Mouse (Mus musculus): Measurements from ENCODE around the gene Olfr1211. TPM values are rescaled to one million over a fixed set of nuclear protein-coding genes. Genes with fewer than 3 reads are reported as not detected.

Gene Olfr1211
- not detected for total RNA-seq (2021)
- long read RNA-seq, experiment 1: 0 reads
- long read RNA-seq, experiment 2: 0 reads

- no peak for DNase-seq (ENCODE audit: low spot score in 2 of 2)
Measured at GRCm38 (mm10) chr2:88938011-88938410, at the start of gene Olfr1211. Olfr1211 (minus strand) TSS chr2:88938111.

- DNase-seq (ENCODE audit: low spot score in 2 of 2): no peak
Measured at GRCm38 (mm10) chr2:88980181-88980580, 42.3 kb upstream of the Olfr1211 start, which contains the start of gene Gm13762. Gm13762 (minus strand) TSS chr2:88980281.

- no peak for DNase-seq (ENCODE audit: low spot score in 2 of 2)
Measured at GRCm38 (mm10) chr2:88953669-88954068, 15.8 kb upstream of the Olfr1211 start, which contains the start of gene Olfr1212. Olfr1212 (plus strand) TSS chr2:88953969.

- no peak for DNase-seq (ENCODE audit: low spot score in 2 of 2)
Measured at GRCm38 (mm10) chr2:88915057-88915456, 22.9 kb downstream of the Olfr1211 start, which contains the start of gene Olfr1209. Olfr1209 (minus strand) TSS chr2:88915157.

GRCm38 (mm10) chr2:88902211-88902610 is 35.7 kb downstream of the Olfr1211 start, which contains the start of gene Olfr1208:
Olfr1208 (minus strand) TSS chr2:88902311.
- no peak for DNase-seq (ENCODE audit: low spot score in 2 of 2)

Other genes starting within 250 kb of the Olfr1211 start
- not detected for gene Olfr1195, start 248.9 kb downstream of the Olfr1211 start, total RNA-seq (2021)
- gene Olfr1196, start 233.5 kb downstream of the Olfr1211 start, total RNA-seq (2021): not detected
- not detected for gene Olfr1197, start 205.7 kb downstream of the Olfr1211 start, total RNA-seq (2021)
- gene Olfr1198, start 186.7 kb downstream of the Olfr1211 start, total RNA-seq (2021): not detected
- not detected for gene Olfr1199, start 177.6 kb downstream of the Olfr1211 start, total RNA-seq (2021)
- not detected for gene Olfr1200, start 167.6 kb downstream of the Olfr1211 start, total RNA-seq (2021)
- not detected for gene Olfr1201, start 145.1 kb downstream of the Olfr1211 start, total RNA-seq (2021)
- not detected for gene Olfr1202, start 123.6 kb downstream of the Olfr1211 start, total RNA-seq (2021)
- gene Olfr1205, start 108.4 kb downstream of the Olfr1211 start, total RNA-seq (2021): not detected
- not detected for gene Olfr1204, start 88.8 kb downstream of the Olfr1211 start, total RNA-seq (2021)
- not detected for gene Olfr1206, start 74.9 kb downstream of the Olfr1211 start, total RNA-seq (2021)
- not detected for gene Olfr1208, start 35.8 kb downstream of the Olfr1211 start, total RNA-seq (2021)
- gene Olfr1209, start 23.0 kb downstream of the Olfr1211 start, total RNA-seq (2021): not detected
- not detected for gene Olfr1212, start 15.9 kb upstream of the Olfr1211 start, total RNA-seq (2021)
- not detected for gene Gm13762, start 42.2 kb upstream of the Olfr1211 start, total RNA-seq (2021)
- gene Olfr1214, start 54.5 kb upstream of the Olfr1211 start, total RNA-seq (2021): not detected
- gene Olfr1215, start 68.9 kb upstream of the Olfr1211 start, total RNA-seq (2021): not detected
- not detected for gene Olfr1216, start 80.2 kb upstream of the Olfr1211 start, total RNA-seq (2021)
- gene Olfr1217, start 94.0 kb upstream of the Olfr1211 start, total RNA-seq (2021): not detected
- gene Olfr1218, start 123.1 kb upstream of the Olfr1211 start, total RNA-seq (2021): not detected
- not detected for gene Olfr1219, start 145.4 kb upstream of the Olfr1211 start, total RNA-seq (2021)
- not detected for gene Olfr1220, start 168.7 kb upstream of the Olfr1211 start, total RNA-seq (2021)
- not detected for gene Olfr1221, start 179.2 kb upstream of the Olfr1211 start, total RNA-seq (2021)
- not detected for gene Olfr1222, start 194.9 kb upstream of the Olfr1211 start, total RNA-seq (2021)
- gene Olfr1223, start 213.4 kb upstream of the Olfr1211 start, total RNA-seq (2021): not detected
- gene Olfr1224-ps1, start 226.0 kb upstream of the Olfr1211 start, total RNA-seq (2021): not detected
- not detected for gene Olfr1225, start 236.6 kb upstream of the Olfr1211 start, total RNA-seq (2021)